Mouse (Mus musculus) liver, embryonic 16.5 days (tissue): ENCODE measurements at regions not wholly inside any gene's neighbourhood (a gene's known extent, or its start where the extent isn't known, plus 50 kb on each side); places are given as distances from the start of the nearest gene placed in this dataset.

Experiments
- ATAC-seq: fragments of 200-750 bp; cut with Nextera tagmentation; 2 replicates; pipeline ENCODE4 v1.8.0; 2017; ENCODE audit warnings: low read depth, mild to moderate bottlenecking, moderate number of reproducible peaks, moderate library complexity
- H3K27ac ChIP-seq: fragments of 300-500 bp; sonication (generic); 2 replicates; pipeline ENCODE4 v1.5.1; 2014; ENCODE audit warnings: mild to moderate bottlenecking, low read length
- H3K27me3 ChIP-seq: fragments of 300-500 bp; sonication (generic); 2 replicates; pipeline ENCODE4 v1.6.1; 2014; ENCODE audit warnings: low read depth, low read length, mixed read lengths; ENCODE audit not compliant: control insufficient read depth, insufficient read depth
- H3K36me3 ChIP-seq: fragments of 300-500 bp; sonication (generic); 2 replicates; pipeline ENCODE4 v1.6.1; 2014; ENCODE audit warnings: mild to moderate bottlenecking; ENCODE audit not compliant: control insufficient read depth, insufficient read depth
- H3K4me1 ChIP-seq: fragments of 300-500 bp; sonication (generic); 2 replicates; pipeline ENCODE4 v1.6.1; 2014; ENCODE audit warnings: low read depth, low read length, mixed read lengths; ENCODE audit not compliant: control insufficient read depth
- H3K4me2 ChIP-seq: fragments of 300-500 bp; sonication (generic); 2 replicates; pipeline ENCODE4 v1.6.1; 2014; ENCODE audit warnings: low read depth, low read length, mixed read lengths
- H3K4me3 ChIP-seq: fragments of 300-500 bp; sonication (generic); 2 replicates; pipeline ENCODE4 v1.5.1; 2014; ENCODE audit warnings: low read depth, mild to moderate bottlenecking, low read length
- H3K9ac ChIP-seq: fragments of 300-500 bp; sonication (generic); 2 replicates; pipeline ENCODE4 v1.6.1; 2014; ENCODE audit warnings: low read depth, low read length
- H3K9me3 ChIP-seq: fragments of 300-500 bp; sonication (generic); replicated peaks from 2 replicates; pipeline ENCODE4 v1.6.1; 2016; ENCODE audit warnings: low read length; ENCODE audit not compliant: control insufficient read depth
- WGBS: fragments of 180-500 bp; shearing (Covaris S2); extraction: QIAGEN DNeasy Blood & Tissue Kit; methylation state at CpG from one replicate; pipeline ENCODE4 v1.1.7; 2014; ENCODE audit not compliant: insufficient replicate concordance; 5-methylcytosine and 5-hydroxymethylcytosine counted together

DNA sequence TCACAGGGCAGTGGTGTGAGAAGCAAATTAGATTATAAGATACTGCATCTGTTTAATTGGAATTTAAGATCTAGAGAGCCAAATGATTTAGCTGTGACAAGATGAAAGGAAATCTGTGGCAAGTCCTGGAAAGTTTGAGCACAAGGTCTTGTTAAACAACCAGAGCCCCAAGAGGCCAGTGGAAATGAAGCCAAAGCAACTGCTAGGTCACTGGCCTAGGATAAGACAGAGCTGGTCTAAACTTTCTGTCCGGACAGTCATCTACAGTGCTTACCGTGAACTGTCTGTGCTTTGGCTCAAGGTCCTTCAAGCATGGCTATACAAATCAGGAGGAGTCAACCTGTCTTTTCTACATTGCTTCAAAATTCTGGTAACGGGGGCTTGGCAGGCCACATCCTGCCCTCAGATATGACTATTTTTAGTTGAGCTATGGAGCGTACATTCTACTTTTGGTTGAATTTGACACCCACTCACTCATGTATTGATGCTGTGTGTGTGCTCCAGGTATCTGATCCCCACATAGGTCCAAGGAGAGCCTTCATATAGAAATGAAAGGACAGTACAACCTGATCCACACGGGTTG lies 113.4 kb upstream of the Atp1b1 start:
- H3K4me1 ChIP-seq: no peaks in the 10 kb centered on the region
- WGBS: 53% methylated on average over 5 of the region's 5 CpGs
- no peak overlapping the region for H3K9ac ChIP-seq
- no peak overlapping the region for H3K4me3 ChIP-seq
- H3K27me3 ChIP-seq: no peaks in the 10 kb centered on the region
- no peaks in the 10 kb centered on the region for H3K9me3 ChIP-seq
- H3K4me2 ChIP-seq: no peak overlapping the region
- H3K36me3 ChIP-seq: no peaks in the 10 kb centered on the region
- no peak for ATAC-seq
- H3K27ac ChIP-seq: no peak overlapping the region

DNA sequence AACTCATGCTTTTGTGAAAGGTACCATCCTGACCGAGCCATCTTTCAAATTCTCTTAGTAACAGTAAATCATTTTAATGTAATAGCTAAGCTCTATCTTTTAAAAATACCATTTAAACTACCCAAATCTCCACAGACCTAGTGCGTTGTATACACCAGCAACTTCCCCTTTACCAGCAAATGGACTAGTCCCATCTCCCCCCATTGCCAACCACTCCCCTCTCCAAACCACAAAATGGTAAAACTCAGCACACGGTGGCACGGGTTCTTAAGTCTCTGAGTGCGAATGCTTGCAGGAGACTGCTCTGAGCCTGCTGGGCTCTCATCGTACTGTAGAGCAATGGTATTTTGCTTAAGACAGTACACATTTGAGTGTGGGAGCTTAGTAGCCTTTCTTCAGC lies 106.7 kb upstream of the Atp1b1 start:
- ATAC-seq: no peak
- 36% methylated on average over 6 of the region's 6 CpGs for WGBS

DNA sequence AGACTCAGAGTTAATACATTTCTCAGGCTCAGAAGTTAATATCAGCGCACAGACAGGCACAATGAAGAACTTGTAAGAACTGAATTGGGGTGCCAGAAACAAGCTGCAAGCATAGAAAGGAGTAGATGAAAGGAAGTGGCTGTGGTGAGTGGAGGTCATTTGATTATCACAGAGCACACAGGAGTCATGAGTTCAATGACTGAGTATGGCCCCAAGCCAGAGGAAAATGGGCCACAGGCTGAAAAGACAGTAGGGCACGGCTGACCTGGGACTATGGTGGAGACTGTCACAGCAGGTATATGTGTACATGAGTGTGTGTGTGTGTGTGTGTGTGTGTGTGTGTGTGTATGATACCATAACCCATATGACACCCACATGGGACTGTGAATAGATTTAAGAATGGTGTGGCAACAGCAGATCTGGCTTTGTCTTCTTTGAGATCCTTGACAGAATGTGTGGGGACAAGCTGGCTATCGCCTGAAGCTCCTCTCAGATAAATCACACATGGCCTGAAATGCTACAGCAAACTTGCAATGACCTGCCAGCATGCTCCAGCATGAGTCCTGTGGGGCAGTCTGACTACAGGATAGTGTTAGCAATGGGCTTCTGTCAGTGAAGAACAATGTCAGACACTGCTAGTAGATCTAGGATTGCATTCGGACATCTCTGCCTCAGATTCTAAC lies 101.5 kb upstream of the Atp1b1 start:
- Histone ChIP-seq H3K4me3 (no peak overlapping the region), H3K9ac (no peak overlapping the region), H3K27me3 (no peaks in the 10 kb centered on the region), H3K4me2 (no peak overlapping the region), H3K9me3 (no peaks in the 10 kb centered on the region), H3K36me3 (no peaks in the 10 kb centered on the region), H3K27ac (no peak overlapping the region), H3K4me1 (no peaks in the 10 kb centered on the region)
- WGBS: 54% methylated on average over 4 of the region's 4 CpGs
- no peak for ATAC-seq

More for the DNA sequence above, 106.7 kb upstream of the Atp1b1 start:
- no peaks in the 10 kb centered on the region for H3K27me3 ChIP-seq
- no peak overlapping the region for H3K4me3 ChIP-seq
- H3K4me2 ChIP-seq: no peak overlapping the region
- no peaks in the 10 kb centered on the region for H3K9me3 ChIP-seq
- H3K9ac ChIP-seq: no peak overlapping the region
- no peaks in the 10 kb centered on the region for H3K4me1 ChIP-seq
- H3K36me3 ChIP-seq: no peaks in the 10 kb centered on the region
- no peak overlapping the region for H3K27ac ChIP-seq

DNA sequence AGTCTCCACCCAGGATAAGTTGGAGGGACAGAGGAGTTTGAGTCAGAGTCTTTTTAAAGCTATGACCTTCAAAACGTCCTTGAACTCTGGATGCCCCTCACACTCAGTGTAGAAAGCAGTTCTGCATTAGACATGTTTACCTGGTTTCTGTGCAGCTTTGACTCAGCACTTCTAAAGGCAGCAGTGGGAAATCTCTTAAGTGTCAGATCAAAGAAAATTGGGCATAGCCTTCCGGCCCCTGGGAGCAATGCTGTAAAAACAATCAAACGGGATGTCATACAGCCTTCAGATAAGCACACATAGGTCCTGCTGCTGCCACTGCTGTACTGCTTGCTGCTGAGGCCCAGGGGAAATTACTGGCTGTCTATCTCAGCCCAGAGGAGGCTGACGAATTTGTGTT lies 94.5 kb upstream of the Atp1b1 start:
- Histone ChIP-seq H3K4me3 (no peak overlapping the region), H3K27ac (no peak overlapping the region), H3K4me1 (no peaks in the 10 kb centered on the region), H3K4me2 (no peak overlapping the region), H3K9me3 (no peaks in the 10 kb centered on the region), H3K27me3 (no peaks in the 10 kb centered on the region), H3K9ac (no peak overlapping the region), H3K36me3 (no peaks in the 10 kb centered on the region)
- WGBS: 32% methylated on average over 4 of the region's 4 CpGs
- no peak for ATAC-seq

DNA sequence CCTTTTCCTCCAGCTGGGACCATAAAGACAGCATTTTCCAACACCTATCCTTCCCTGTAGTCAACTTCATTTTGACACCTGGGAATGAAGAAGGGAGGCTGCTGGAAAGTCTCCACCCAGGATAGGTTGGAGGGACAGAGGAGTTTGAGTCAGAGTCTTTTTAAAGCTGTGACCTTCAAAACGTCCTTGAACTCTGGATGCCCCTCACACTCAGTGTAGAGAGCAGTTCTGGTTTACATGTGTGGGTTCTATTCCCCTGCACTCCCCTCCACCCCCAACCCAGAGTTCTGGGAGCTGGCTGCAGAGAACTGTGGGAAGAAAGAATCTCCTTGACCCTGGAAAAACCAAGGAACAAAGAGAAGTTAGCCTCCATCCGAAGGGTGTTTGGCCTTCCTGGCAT lies 92.9 kb upstream of the Atp1b1 start:
- no peaks in the 10 kb centered on the region for H3K4me1 ChIP-seq
- no peak overlapping the region for H3K9ac ChIP-seq
- ATAC-seq: no peak
- no peak overlapping the region for H3K4me3 ChIP-seq
- H3K27ac ChIP-seq: no peak overlapping the region
- WGBS: 45% methylated on average over 2 of the region's 2 CpGs
- H3K4me2 ChIP-seq: no peak overlapping the region
- H3K36me3 ChIP-seq: no peaks in the 10 kb centered on the region
- no peaks in the 10 kb centered on the region for H3K27me3 ChIP-seq
- H3K9me3 ChIP-seq: no peaks in the 10 kb centered on the region

DNA sequence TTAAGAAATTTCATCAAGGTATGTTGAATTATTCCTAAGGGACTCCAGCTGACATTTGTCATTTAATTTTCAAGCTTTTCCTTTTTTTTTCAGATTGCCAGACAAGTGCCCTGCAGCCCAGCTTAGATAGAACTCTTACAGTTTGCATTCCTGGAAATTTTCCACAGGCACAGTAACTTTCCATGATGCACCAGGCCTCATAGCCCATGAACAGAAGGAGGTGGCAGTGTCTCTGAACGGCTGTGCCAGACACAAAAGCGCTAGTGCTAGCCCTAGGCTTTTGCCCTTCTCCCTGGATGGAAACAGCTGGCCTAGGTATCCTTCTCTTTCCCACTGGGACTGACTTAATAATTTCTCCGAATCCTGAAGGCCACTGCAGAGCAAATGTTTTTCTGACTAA lies 92.4 kb upstream of the Atp1b1 start:
- no peak for ATAC-seq
- WGBS: 60% methylated on average over 3 of the region's 3 CpGs

DNA sequence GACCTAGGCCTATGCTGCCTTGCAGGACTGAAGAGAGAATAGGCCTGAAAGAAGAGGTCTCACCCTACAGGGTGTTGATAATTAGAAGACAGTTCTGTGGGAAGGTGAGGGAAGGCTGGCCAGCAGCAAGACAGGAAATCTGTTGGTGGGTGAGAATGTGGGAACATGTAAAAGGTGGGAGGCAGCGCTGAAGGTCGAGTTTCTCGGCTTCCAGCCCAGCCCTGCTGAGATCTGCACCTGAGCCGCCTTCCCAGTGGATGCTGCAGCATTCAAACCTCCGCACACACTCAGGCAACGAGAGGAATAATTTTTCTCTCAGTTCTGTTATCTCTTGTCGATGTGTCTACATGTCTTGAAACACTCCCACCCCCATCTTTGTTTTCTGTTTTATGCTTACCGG lies 89.9 kb upstream of the Atp1b1 start:
- ATAC-seq: no peak
- 58% methylated on average over 8 of the region's 8 CpGs for WGBS

More for the DNA sequence above, 92.4 kb upstream of the Atp1b1 start:
- Histone ChIP-seq H3K27ac (no peak overlapping the region), H3K4me3 (no peak overlapping the region), H3K4me1 (no peaks in the 10 kb centered on the region), H3K9ac (no peak overlapping the region), H3K4me2 (no peak overlapping the region), H3K27me3 (no peaks in the 10 kb centered on the region), H3K9me3 (no peaks in the 10 kb centered on the region), H3K36me3 (no peaks in the 10 kb centered on the region)

DNA sequence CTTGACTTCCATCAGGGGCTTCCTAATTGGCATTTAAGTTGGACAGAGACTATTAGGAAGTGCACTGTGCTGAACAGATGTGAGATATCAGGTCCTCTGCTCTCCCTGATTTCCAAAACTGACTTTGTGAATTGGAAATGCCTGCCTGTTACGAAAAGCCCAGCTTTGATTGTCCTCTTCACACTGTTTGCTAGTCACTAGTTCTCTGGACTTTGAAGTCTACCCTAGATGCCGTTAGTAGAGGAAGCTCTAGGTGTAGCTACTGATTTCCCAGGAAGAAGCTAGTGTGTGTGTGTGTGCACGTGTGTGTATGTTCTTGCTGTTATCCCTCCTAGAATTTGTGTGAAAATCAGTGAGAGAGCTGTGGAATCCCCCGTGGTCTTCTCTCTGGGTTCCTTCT lies 87.7 kb upstream of the Atp1b1 start:
- WGBS: 44% methylated on average over 4 of the region's 4 CpGs
- Histone ChIP-seq H3K4me1 (no peaks in the 10 kb centered on the region), H3K27ac (no peak overlapping the region), H3K27me3 (no peaks in the 10 kb centered on the region), H3K9me3 (no peaks in the 10 kb centered on the region), H3K36me3 (no peaks in the 10 kb centered on the region), H3K4me2 (no peak overlapping the region), H3K4me3 (no peak overlapping the region), H3K9ac (no peak overlapping the region)
- no peak; the same call in 1 of the 2 replicates for ATAC-seq

More for the DNA sequence above, 89.9 kb upstream of the Atp1b1 start:
- H3K4me3 ChIP-seq: no peak overlapping the region
- no peaks in the 10 kb centered on the region for H3K27me3 ChIP-seq
- no peak overlapping the region for H3K9ac ChIP-seq
- no peak overlapping the region for H3K4me2 ChIP-seq
- H3K27ac ChIP-seq: no peak overlapping the region
- no peaks in the 10 kb centered on the region for H3K9me3 ChIP-seq
- no peaks in the 10 kb centered on the region for H3K4me1 ChIP-seq
- no peaks in the 10 kb centered on the region for H3K36me3 ChIP-seq

DNA sequence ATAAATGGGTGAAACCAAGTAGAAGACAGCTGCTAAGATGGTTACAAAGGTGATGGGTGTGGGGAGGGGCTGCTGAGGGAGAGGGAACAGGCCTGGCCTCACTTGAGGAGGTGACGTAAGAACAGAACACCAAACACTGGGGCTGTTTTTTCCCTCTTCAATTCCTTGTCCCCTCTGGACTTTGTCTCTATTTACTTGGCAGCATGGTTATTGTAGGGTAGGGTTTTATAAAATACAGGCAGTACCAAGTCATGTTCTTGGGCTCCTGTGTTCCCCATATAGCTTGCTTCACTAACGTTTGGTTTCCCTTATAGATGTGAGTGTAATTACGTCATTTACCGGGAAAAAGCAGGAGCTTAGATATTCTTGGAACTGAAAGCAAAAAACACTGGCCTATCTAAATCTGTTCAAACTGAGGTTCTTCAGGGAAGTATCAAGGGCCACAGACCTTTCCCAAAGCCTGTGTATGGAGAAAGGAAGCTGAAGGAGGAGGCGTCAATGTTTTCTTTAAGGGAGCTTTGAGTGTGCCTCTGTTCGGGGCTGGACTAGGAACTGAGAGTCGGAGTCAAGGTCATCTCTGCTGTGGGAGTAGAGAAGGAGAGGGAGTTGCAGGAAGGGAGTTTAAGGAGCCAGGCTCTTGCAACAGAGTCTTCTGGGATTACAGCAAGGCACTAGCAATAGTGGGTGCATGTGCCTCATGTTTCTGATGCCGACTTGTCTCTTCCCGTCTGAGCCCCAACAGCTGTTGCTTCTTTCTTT lies 85.1 kb upstream of the Atp1b1 start:
- Histone ChIP-seq H3K36me3 (no peaks in the 10 kb centered on the region), H3K9me3 (no peaks in the 10 kb centered on the region), H3K4me3 (no peak overlapping the region), H3K27me3 (no peaks in the 10 kb centered on the region), H3K27ac (no peak overlapping the region), H3K9ac (no peak overlapping the region), H3K4me2 (no peak overlapping the region), H3K4me1 (no peaks in the 10 kb centered on the region)
- 70% methylated on average over 9 of the region's 9 CpGs for WGBS
- no peak for ATAC-seq
